Mouse (Mus musculus) olfactory bulb, adult 2 months (tissue): ENCODE measurements at regions not wholly inside any gene's neighbourhood (a gene's known extent, or its start where the extent isn't known, plus 50 kb on each side); places are given as distances from the start of the nearest gene placed in this dataset.
"Not testable (repeated sequence)": the region's sequence is repeated elsewhere in the genome, so short reads cannot be mapped to it uniquely, and the experiment has no call there.

Source experiments
- CTCF ChIP-seq: fragments of 200-500 bp; IDR thresholded peaks from 2 replicates; pipeline ENCODE4 v1.5.1; 2012; ENCODE audit warnings: low read depth, mild to moderate bottlenecking, low read length, moderate library complexity; ENCODE audit not compliant: insufficient read depth
- POLR2A ChIP-seq: fragments of 200-500 bp; IDR thresholded peaks from 2 replicates; pipeline ENCODE4 v1.6.1; 2012; ENCODE audit warnings: mild to moderate bottlenecking, low read depth, low read length, moderate library complexity; ENCODE audit not compliant: insufficient read depth

GRCm38 (mm10) chr2:146732891-146733290 is 122.8 kb upstream of the Kiz start:
- TF ChIP-seq POLR2A, CTCF: not testable (repeated sequence)
